Mouse (Mus musculus) A20 (cell line): ENCODE measurements around the gene Ppard.
"Not testable (repeated sequence)": the region's sequence is repeated elsewhere in the genome, so short reads cannot be mapped to it uniquely, and the experiment has no call there.

Experiments used
- DNase-seq: peaks from one replicate; pipeline ENCODE4 v3.0.0-alpha.2; 2011; ENCODE audit warnings: low read depth, low spot score

Ppard gene

DNA sequence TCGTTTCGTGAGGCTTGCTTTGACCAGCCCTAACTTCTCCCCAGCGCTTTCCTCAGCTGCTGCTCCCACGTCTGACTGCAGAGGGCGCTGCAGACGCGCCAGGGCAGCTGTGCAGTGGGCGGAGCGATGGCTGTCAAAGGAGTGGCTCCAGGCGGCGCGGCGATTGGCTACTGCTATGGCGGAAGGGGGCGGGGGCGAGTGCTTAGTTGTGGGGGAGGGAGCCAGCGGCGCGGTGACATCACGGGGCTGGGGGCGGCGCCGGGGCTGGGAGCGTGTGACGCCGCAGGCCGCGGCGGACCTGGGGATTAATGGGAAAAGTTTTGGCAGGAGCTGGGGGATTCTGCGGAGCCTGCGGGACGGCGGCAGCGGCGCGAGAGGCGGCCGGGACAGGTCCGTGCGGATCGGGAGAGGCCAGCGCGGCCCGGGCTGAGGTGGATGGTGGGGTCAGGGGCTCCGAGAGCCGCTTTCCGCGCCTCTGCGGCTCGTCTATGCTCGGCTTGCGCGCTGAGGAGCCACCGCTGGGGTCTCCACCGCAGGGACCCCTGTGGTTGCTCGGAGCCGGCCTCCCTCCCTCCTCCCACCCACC is at the start of gene Ppard:
Gene Ppard, plus strand, starts transcription at position 226 of the 586 bp plus-strand sequence.
- DNase-seq: peak; percentile 96

DNA sequence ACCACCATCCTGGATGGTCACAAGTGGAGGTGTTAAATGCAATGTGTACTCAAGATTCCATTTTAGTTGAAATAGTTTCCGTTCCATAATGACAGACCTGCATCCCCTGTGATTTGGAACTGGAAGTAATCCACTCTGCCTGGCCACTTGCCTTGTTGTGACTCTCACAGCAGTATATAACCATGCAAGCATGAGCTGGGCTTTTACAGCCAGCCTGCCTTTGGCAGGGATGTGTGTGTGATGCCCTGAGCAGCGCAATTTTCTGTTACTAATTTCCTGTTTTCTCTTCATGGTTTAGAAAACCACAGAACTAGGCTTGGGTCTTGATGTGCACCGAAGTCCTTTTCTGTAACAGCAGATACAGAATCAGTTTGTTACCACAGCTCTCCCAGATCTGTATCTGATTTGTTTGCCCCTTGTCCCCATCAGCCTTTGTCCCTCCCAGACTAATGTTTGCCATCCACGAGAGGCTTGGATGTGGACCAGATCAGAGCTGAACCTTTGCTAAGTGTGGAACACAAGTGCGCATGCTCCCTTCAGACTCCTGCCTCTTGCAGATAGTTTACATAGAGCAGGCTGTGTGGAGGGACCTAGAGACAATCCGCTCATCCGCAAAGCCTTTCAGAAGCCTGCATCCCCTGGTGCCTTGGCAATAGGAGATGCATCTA is 47.4 kb upstream of the Ppard start:
- peak; percentile 13 for DNase-seq

DNA sequence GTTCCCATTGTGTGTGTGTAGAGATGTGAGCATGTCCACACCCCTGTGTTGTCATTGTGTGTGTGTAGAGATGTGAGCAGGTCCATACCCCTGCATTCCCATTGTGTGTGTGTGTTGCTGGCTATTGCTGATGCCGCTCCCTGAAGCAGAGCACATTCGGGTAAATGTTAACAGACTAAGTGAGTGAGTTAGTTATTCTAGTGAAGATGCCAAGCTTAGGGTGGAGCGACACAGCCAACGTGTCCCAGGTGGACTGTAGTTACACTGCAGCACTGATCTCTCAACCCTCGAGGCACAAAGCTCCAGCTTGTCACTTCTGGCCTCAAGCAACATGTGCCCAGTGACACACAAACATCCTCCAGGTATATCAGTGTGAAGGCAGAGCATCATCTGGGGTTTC is 44.2 kb upstream of the Ppard start:
- no peak for DNase-seq

DNA sequence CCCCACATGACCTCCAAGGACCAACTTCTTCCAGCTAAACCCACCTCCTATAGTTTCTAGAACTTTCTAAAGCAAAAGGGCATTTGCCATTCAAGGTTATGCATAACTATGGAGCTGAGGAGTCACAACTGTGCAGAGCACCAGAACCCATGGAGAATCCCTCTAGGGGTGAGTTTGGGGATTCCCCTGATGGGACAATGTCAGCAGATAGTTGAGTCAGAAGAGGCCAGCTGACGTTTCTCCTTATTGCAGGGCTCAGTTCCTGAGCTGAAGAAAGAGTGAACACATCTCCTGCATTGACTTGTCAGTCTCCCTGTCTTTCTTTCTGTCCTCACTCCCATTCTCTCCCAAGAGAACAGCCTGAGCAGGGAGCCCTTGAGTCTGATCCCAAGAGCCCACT is 39.7 kb upstream of the Ppard start:
- no peak for DNase-seq

DNA sequence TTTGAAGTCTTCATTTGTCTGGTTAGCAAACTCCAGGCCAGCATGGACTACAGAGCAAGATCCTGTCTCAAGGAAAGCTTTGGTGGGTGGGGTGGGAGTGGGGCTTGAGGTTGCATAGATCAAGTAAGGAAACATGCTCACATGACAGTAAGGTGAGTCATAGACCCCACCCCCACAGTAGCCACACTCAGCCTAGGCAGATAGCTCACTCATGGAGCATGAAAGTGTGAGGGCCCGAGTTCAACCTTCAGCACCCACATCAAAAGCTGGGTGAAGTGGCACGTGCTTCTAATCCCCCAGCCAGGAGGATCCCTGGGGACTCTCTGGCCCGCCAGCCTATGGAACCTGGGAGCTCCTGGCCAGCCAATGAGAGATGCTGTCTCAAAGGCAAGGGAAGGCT is 38.9 kb upstream of the Ppard start:
- DNase-seq: no peak

DNA sequence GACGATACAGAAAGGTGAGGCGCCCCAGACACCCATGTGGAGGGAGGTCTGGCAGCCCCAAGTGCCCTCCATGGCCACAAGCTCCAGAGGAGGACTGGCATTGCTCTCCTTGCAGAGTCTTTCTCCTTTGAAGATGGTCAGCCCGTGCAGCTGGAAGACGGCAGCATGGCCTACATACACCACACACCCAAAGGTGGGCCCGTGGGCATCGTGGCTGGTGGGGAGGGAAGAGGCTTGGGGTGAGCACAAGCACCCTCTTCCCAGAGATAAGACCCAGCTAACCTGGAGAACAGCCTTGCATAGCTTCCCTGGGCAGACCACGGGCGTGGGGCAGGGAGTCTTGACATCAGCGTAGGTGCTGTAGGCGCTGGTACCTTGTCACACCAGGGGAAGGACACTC is 37.5 kb upstream of the Ppard start:
- DNase-seq: no peak

DNA sequence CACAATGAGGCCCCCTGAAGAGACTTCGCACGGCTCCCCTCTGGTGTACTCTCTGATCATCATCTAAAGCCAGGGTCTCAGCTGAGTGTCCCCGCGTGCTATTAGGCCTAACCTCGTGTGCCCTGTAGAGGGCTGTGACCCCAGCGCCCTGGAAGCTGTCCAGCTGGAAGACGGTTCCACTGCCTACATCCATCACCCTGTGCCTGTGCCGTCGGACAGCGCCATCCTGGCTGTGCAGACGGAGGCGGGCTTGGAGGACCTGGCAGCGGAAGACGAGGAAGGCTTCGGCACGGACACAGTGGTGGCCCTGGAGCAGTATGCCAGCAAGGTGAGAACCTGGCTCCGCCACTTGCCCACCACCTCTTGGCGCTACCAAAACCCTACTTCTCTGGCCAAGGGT is 34.9 kb upstream of the Ppard start:
- no peak for DNase-seq

DNA sequence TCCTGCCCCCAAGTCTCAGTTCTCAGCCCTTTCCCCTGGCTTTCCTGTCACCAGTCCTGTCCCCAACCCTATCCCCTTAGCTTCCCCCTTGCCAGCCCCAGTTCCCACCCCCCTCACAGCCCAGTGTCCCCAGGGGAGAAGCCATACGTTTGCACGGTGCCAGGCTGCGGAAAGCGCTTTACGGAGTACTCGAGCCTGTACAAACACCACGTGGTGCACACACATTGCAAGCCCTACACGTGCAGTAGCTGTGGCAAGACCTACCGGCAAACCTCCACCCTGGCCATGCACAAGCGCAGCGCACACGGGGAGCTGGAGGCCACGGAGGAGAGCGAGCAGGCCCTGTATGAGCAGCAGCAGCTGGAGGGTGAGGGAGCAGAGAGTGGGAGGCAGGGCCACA is 30.5 kb upstream of the Ppard start:
- no peak for DNase-seq

DNA sequence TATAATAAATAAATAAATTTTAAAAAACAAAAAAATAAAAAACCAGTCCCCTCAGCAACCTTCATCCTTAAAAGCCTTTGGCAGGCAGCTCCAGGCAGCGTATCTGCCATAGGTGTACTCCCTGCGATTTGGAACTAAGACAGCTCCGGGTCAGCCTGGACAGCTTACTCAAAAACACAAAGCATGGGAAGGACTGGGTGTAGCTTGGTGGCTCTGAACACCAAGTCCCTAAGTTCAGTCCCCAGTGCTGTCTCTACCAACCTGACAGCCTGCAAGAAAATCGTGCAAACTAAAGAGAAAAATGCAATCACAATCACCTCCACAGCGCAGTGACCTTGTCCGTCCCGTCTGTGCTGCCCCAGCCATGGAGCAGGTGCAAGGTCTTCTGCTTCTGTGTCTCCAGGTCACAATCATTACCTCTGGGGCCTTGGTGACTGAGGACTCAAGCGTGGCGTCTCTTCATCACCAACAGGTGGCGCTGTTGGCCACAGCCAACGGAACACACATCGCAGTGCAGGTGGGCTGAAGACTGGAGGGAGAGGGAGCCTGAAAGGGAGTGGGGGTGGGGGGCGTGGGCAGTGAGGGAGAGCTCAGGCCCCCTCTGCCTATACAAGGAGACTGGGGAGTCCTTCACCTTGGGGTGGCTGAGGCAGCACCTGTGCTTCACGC is 28.3 kb upstream of the Ppard start:
- DNase-seq: peak; percentile 82

DNA sequence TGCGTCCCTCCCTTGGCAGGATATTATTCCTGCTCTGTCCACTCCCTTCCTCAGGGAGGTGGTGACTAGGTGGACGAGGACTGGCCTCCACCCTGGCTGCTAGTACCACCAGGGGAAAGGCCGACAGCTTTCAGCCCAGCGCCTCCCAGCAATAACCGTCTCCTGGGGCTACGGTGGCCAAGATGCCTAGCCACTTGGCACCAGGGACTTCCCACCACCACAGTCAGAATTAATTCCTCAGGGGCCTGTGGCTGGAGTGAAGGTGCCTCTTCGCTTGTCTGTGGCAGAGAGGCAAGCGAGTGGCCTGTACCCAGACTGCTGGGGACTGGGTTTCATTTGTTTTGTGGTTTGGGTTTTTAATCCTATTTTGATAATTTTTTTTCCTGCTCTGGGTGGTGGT is 27.1 kb upstream of the Ppard start:
- no peak for DNase-seq

DNA sequence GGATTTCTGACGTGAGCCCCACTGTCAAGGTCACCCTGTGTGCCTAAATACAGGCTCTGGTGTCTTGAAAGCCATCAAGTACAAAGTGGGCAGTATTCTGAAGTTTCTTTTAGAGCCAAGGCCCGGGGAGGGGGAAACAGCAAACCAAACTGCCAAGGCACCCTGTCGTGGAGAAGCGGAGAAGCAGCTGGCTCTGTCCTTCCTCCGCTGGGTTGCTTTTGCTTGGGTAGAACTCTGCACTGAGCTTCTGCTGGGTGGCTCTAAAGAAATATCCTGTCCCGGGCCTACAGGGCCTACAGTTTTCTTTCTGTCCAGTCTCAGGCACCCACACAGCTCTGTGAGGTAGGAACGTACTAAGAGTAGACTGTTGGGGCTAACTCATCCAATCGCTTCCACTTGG is 25.4 kb upstream of the Ppard start:
- DNase-seq: no peak

DNA sequence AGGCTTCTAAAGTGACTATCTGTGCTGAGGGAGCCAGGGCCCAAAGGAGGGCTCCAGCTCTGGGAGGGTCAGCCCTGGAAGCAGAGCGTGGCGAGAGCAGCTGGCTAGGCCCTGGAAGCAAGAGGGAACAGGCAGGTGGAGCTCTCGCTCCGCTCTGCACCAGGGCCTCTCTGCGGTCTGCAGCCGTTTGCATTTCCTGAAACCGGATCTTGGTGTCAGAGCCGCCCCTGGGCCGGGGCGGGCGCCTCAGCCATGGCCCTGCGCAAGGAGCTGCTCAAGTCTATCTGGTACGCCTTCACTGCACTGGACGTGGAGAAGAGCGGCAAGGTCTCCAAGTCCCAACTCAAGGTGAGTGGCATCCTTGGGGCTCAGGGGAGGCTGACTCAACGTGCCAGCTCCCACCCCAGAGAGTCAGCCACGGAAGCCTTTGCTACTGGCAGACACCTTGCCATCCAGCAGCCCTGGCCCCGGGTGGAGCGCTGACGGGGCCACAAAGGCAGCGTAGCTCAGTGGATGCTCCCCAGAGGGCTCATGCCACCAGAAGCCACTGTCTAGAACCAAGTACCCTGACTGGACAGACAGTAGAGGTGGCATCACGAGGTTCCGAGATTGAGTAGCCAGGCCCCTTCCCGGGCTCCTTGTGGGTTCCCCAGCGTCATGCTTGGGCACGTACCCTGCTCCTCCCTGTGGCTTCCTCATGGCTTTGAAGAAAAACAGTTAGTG is 24.7 kb upstream of the Ppard start, which contains the start of gene Def6:
Gene Def6, plus strand, starts transcription at position 188 of the 723 bp plus-strand sequence.
- DNase-seq: peak; percentile 91

DNA sequence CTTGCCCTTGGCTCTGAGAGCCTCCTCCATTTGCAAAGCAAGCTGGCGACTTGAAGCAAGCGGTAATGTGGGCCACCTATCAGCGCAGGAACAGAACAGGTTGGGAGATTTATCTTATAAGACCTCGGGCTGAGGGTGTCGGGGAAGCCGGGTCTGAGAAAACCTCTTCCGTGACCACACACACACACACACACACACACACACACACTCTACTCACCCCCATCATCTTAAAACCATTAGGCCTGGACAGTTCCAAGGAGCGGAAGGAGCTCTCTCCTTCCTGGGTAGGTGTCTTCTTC is 24.2 kb upstream of the Ppard start:
- DNase-seq: no peak

DNA sequence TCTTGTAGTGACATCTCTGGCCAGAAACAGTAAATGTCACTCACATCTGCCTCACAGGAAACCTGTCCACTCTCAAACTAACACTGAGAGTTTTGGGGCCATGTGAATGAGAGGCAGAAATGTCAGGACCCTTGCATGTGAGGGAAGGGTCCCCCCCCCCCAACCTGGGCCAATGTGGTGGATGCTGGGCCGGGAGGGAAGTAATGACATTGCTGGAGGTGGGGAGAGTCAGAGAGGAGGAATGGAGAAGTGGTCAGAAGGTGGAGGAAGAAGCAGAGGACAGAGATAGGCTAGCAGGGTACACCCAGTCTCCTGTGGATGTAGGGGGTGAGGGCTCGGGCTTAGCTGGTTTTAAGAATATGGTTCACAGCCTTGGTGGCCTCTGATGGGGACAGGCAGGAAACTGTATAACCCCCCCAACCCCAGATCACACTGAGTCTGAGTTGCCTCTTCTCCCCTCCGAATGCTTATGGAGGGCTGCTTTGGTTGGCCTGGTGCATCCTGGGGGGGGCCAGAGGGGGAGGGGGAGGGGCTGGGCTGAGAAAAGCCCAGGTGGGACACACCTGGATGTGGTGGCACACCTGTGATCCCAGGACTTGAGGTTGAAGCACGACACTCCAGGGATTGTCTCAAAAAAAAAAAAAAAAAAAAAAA is 22.9 kb upstream of the Ppard start:
- DNase-seq: peak; percentile 45

DNA sequence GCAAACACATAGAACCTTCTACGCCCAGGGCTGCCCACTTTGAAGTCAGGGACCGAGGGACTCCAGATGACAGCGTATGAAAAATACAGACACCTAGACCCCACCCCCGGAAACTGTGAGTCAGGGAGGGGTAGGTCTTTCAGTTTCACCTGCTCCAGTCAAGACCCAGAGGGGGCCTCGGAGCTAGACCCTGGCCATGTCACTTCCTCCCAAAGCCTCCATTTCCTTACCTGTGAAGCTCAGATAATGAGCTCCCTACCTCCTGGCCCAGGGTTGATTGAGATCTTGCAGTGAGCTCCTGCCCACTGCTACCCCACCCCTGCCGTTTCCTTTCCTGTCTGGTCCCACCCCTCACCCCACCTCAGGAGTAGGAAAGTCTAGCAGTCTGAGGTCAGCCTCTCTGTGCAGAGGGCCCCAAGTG is 20.6 kb upstream of the Ppard start:
- no peak for DNase-seq

DNA sequence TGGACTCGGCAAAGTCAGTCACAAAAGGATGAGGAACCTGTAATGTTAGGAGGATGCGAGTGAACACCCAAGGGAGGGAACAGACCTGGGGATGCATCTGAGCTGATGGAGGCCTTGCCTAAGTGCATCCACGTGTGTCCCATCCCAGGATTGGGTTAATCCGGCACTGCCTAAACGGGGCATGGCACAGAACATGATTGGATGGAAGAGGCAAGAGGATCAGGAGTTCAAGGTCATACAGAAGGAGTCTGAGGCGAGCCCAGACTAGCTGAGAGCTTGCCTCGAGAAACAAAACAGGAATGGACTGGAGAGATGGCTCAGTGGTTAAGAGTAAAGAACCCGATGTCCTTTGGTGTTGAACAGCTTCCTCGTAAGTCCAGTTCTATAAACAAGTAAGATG is 20.1 kb upstream of the Ppard start:
- no peak for DNase-seq

DNA sequence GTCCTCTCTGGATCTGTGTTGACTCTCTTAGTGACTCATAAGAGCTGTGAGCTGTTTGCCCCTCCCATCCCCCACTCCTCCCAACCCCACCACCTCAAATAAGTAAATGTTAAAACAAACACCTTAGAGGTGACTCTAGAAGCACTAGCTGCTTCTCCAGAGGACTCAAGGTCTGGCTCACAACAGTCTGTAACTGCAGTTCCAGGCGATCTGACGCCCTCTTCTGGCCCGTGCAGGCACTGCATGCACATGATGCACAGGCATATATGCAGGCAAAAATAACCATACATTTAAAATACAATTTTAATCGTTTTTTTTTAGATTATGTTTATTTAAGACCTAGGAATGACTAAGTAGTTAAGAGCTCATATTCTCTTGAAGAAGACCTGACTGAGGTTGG is 19.3 kb upstream of the Ppard start:
- peak; percentile 49 for DNase-seq

DNA sequence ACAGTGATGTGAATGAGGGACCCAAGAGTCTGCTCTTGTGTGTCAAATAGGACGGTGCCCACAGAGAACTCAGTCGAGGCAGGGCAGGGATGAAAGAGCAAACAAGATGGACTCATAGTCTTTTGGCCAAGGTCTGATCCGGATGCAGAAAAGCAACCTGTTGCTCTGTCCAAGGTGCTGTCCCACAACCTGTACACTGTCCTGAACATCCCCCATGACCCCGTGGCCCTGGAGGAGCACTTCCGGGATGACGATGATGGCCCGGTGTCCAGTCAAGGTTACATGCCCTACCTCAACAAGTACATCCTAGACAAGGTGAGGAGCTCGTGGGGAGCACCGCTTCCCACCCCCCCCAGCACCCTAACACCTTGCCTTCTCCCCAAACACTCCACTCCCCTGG is 15.7 kb upstream of the Ppard start:
- DNase-seq: no peak

DNA sequence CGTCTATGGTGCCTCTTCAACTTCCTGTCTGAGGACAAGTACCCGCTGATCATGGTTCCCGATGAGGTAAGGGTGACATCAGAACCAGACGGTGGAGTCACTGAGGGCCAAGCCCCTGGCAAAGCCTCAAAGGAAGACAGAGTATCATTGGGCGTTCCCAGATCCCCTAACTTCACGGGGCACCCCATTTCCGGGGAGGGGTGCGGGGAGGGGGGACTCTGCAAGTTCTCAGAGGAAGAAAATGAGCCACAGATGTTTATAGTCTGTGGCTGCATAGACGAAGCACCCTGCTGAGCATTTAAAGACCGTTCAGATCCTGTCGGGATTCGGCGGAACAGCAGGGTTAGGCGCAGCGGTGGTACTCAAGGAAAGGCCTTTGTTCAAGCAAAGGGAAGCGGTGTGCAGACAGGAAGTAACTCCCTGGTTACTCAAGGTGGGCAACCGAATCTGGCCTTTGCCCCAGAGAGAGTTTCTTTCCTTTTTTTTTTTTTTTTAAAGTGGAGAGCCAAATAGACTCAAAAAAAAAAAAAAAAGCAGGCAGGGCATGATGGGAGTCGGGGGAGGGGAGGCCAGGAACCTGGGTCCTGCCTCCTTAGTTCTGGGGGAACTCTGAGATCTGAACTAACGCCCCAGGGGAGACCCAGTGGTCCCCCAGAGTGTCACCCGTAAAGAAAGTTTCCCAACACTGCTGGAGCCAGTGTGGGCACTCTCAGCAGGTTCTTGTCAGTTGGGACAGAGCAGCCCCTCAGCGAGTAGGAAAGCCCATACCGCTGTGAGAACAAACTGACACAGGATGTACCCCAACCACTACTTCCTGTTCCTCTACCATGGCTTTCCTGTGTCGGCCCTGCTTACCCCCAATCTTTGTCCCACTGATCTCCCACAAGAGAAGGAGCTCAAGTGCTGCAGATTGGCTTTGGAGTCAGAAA is 14.5 kb upstream of the Ppard start:
- no peak for DNase-seq

DNA sequence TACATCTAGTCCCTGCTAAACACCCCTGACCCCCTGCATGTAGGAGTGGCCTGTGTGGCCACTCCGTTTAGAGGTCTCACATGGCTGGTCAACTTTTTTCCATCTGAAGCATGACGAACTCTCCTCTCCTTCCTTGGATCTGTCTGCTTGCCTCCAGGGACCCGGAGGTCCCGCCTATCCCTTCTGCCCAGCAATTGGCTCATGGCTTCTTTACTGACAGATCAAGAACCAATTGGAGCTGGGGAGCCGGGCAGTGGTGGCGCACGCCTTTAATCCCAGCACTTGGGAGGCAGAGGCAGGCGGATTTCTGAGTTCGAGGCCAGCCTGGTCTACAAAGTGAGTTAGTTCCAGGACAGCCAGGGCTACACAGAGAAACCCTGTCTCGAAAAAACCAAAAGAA is 10.0 kb upstream of the Ppard start:
- not testable (repeated sequence) for DNase-seq
